Mouse (Mus musculus) lung, adult 10 weeks (tissue): Measurements from ENCODE around the gene Lamp3. TPM values are rescaled to one million over a fixed set of nuclear protein-coding genes. Genes with fewer than 3 reads are reported as not detected.

Experiments
- polyA plus RNA-seq: library from polyadenylated mRNA; stranded (reverse); fragments of 350-450 nt; fragmentation: Illumina TruSeq; extraction: RNeasy Lipid Tissue Mini Kit (QIAGEN cat#74804); gene quantifications from one replicate; pipeline ENCODE4 v1.2.3, GENCODE M21; 2014; ENCODE audit warnings: low read depth, low replicate concordance; ENCODE audit not compliant: insufficient read depth

The Lamp3 gene
- 205 TPM for polyA plus RNA-seq

GRCm38 (mm10) chr16:19706216-19706615, at the start of gene Lamp3:
Gene Lamp3, minus strand, starts transcription at chr16:19706375.

GRCm38 (mm10) chr16:19629816-19630215, 76.4 kb downstream of the Lamp3 start, which contains the start of gene Olfr171:
Gene Olfr171, minus strand, starts transcription at chr16:19629916.

GRCm38 (mm10) chr16:19611782-19612181, 94.4 kb downstream of the Lamp3 start, which contains the start of gene Olfr170:
Gene Olfr170, minus strand, starts transcription at chr16:19611882.

Other genes starting within 250 kb of the Lamp3 start
- gene Olfr166, start 222.7 kb downstream of the Lamp3 start, polyA plus RNA-seq = not detected
- not detected for gene Olfr167, start 184.1 kb downstream of the Lamp3 start, polyA plus RNA-seq
- not detected for gene Olfr168, start 170.8 kb downstream of the Lamp3 start, polyA plus RNA-seq
- gene Olfr169, start 134.6 kb downstream of the Lamp3 start, polyA plus RNA-seq = not detected
- gene Olfr170, start 94.5 kb downstream of the Lamp3 start, polyA plus RNA-seq = not detected
- not detected for gene Olfr171, start 76.5 kb downstream of the Lamp3 start, polyA plus RNA-seq
- gene B3gnt5, start 53.8 kb upstream of the Lamp3 start, polyA plus RNA-seq = 3.4 TPM